Mouse (Mus musculus) brown adipose tissue, adult 24 weeks (tissue): Measurements from ENCODE around the gene Mterf1a. TPM values are rescaled to one million over a fixed set of nuclear protein-coding genes. Genes with fewer than 3 reads are reported as not detected.
A peak's percentile ranks its signal among the peaks of the same experiment; 100 is the strongest.
"Not testable (repeated sequence)": the region's sequence is repeated elsewhere in the genome, so short reads cannot be mapped to it uniquely, and the experiment has no call there.

Source experiments
- H3K27ac ChIP-seq: fragments of 200-500 bp; replicated peaks from 2 replicates; pipeline ENCODE4 v1.5.1; 2012; ENCODE audit warnings: low read depth, mild to moderate bottlenecking, low read length
- H3K4me1 ChIP-seq: fragments of 200-500 bp; 2 replicates; pipeline ENCODE4 v1.6.1; 2012; ENCODE audit warnings: low read length, mixed read lengths; ENCODE audit not compliant: control insufficient read depth, insufficient read depth, insufficient read length
- H3K4me3 ChIP-seq: fragments of 200-500 bp; 2 replicates; pipeline ENCODE4 v1.5.1; 2012; ENCODE audit warnings: low read depth, mild to moderate bottlenecking, low read length, moderate library complexity; ENCODE audit not compliant: insufficient read depth
- polyA plus RNA-seq: library from polyadenylated mRNA; stranded (reverse); fragments of >200 nt; gene quantifications from 2 replicates; pipeline ENCODE4 v1.2.4, GENCODE M21; 2012; ENCODE audit not compliant: missing spikeins, insufficient read depth, insufficient read length

Gene Mterf1a
- polyA plus RNA-seq = 4.3 and 4.5 TPM in 2 replicates

DNA sequence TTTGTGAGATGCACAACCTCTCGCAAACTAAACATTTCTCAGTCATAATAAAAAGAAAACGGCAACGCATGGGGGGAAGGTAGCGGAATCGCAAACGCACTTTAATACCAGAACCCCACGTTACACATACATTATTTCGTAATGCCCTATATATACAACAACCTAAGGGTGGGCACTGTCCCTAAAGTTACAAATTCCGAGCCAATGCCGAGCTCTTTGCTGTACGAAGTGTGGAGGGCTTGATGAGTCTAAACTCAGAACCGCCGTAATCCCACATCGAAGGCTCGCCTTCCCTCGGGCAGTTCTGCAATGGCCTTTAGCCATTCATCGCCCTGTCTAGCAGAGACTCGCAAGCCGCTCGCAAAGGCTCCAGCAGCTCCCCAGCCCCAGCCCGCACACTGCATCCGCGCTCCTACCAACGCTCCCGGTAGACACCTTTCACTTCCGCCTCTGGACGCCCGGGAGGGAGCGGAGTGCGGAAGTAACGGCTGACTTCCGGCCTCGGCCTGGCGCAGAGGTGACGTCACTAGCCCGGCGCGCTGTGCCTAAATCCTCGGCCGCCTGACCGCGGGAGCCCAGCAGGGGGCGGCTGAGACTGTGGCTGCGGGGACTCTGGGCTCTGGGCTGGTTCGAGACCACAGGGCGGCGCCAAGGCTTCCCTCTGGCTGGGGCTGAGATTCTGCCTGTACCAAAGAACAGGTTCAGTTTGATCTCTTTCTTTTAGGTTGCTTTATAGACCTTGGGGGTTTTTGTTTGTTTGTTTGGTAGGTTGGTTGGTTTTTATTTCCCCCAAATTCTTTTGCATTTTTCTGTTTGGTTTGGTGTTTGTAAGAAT lies at the start of gene Mterf1a:
Gene Mterf1a, minus strand, starts transcription at position 475 of the 835 bp plus-strand sequence.
- H3K4me3 ChIP-seq = peak within 1 kb of the TSS; percentile 55
- H3K4me1 ChIP-seq, H3K27ac ChIP-seq: not testable (repeated sequence)

DNA sequence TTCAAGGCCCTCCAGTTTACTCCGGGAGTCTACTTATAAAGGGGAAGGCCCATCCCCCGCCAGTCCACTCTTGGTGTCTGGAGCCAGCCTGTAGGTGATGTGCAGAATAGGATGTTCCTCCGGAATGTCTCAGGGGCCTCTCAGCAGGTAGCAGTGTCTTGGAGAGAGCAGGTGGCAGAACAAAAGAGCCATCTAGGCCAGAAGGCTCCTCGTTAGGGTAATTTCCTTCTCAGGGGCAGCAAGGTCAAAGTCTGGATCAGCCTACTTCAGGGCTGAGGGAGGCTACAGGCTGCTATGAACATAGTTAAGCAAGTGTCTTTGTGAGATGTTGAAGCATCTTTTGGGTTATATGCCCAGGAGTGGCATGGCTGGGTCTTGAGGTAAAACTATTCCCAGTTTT lies 49.4 kb upstream of the Mterf1a start:
- not testable (repeated sequence) for H3K27ac ChIP-seq, H3K4me3 ChIP-seq, H3K4me1 ChIP-seq

DNA sequence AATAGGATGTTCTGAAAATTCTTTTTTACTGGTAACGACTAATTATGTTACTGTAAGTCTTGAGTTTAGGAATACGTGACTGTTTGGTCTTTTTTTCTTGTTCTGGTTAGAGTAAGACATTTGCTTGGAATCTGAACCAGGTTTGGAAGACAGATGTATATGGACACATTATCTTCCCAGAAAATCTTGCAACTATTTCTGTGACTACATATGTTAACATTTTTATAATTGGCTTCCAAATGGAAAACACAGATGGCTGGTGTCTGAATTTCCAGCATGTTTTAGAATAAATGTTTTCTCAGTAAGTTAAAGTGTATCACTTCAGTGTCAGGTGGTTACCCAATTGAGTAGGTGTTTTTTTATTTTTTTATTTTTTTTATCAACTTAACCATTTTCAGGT lies 47.5 kb upstream of the Mterf1a start:
- no peak overlapping the region for H3K4me3 ChIP-seq
- no peaks in the 10 kb centered on the region; the same call in none of the 2 replicates for H3K4me1 ChIP-seq
- no peak overlapping the region for H3K27ac ChIP-seq

DNA sequence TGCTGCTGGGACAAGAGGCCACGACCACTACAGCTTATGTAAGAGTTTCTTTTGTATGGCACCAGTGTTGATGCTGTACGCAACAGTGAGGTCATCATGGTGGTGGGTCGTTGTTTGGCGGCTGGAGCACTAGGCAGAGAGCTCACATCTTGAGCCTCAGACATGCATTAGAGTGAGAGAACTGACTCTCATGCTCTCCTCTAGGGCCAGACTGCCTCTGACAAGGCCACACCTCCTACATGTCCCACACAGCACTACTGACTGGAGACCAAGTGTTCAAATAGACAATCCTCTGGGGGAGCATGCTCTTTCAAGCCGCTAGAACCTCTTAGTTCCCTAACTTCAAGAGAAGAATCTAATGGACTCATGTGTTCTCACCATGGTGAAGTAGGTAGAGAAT lies 45.6 kb upstream of the Mterf1a start:
- H3K27ac ChIP-seq = no peak overlapping the region
- H3K4me3 ChIP-seq = no peak overlapping the region

DNA sequence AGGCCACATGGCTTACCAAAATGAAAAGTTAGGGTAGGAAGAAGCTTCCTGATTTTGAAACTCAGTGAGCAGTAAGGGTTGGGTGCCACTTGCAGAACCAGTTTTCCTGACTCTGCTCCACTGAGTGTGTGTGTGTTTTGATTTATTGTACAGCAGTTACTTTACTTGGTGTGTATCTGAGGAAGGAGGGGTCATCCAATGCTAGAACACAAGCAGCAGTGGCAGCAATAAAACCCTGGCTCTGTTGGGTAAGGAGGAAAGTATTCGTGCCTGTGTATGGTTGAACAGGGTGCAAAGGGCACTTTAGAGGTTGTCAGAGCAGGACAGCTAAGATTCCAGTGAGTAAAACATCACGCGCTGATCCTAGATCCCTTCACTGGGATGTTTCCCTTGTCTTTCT lies 45.2 kb upstream of the Mterf1a start:
- H3K27ac ChIP-seq = no peak overlapping the region
- H3K4me1 ChIP-seq = no peaks in the 10 kb centered on the region; the same call in none of the 2 replicates

More for the DNA sequence above, 45.6 kb upstream of the Mterf1a start:
- H3K4me1 ChIP-seq = no peaks in the 10 kb centered on the region; the same call in none of the 2 replicates

DNA sequence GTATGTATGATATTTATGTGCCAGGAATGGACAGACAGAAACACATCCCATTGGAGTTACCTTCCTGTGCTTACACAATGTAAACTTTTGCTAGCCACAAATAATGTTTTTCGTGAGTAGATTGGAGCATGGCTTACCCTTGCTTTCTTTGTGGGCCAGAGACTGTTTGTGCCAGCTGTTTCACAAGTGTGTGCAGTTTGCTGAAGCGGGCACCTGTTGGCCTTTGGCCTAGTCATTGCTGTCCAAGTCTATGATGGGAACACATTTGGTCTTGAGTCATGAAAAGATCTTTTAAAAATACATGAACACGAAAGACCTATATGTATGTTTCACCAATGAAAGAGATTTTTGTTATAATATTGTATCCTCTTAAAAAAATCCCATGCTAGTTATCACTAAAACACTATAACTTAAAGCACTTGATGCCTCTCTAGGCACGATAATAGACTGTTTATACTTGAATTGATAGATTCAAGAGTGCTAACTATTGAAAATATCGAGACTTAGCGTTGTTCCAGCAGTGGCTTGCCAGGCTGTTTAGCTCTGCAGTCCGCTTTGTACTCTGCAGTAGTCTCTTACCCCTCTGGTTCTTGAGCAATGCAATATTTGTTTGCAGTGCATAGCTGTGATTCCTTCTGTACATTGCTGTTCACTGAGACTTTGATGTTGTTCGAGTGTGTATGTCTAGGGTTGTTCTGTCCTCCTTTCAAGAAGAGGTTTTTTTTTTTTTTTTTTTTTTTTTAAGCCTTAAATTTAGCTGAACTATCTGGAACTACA lies 42.2 kb upstream of the Mterf1a start:
- Histone ChIP-seq H3K27ac (no peak overlapping the region), H3K4me1 (no peaks in the 10 kb centered on the region; the same call in 1 of the 2 replicates), H3K4me3 (no peak overlapping the region)

More for the DNA sequence above, 45.2 kb upstream of the Mterf1a start:
- H3K4me3 ChIP-seq = no peak overlapping the region

DNA sequence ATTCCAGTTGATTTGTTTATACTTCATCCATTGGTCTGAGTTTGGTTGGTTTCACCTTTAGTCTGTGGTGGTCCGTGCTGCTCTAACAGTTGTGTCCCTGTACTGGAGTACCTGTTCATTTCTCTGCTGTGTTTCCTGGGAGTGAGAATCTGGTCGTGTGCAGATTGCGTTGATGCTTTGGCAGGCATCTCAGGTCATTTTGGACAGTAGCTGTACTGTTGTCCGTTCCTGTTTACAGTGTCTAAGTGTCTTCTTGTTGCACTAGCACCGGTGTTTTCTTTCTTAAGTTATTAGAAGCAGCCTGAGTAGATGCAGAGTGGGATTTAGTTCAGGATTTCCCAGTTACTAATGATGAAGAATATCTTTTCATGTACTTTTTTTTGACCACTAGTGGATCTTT lies 41.5 kb upstream of the Mterf1a start:
- peaks cover under 1% of the 10 kb centered on the region for H3K4me1 ChIP-seq
- H3K27ac ChIP-seq = no peak overlapping the region
- no peak overlapping the region for H3K4me3 ChIP-seq

DNA sequence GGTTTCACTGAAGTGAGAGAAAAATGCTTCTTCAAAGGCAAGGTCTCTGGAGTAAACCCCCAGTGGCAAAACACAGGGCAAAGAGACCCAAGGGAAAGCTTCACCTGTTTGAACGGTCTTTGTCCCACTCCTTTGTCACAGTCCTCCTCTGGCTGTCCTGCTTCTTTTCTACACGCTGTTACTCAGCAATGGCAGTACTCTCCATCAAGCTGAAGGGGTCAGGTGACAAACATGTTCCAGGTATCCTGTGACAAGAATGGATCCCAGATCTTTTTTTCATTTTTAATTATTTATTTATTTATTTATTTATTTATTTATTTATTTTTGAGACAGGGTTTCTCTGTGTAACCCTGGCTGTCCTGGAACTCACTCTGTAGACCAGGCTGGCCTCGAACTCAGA lies 39.8 kb upstream of the Mterf1a start:
- Histone ChIP-seq H3K4me3 (no peak overlapping the region), H3K4me1 (peaks cover 4% of the 10 kb centered on the region), H3K27ac (no peak overlapping the region)

DNA sequence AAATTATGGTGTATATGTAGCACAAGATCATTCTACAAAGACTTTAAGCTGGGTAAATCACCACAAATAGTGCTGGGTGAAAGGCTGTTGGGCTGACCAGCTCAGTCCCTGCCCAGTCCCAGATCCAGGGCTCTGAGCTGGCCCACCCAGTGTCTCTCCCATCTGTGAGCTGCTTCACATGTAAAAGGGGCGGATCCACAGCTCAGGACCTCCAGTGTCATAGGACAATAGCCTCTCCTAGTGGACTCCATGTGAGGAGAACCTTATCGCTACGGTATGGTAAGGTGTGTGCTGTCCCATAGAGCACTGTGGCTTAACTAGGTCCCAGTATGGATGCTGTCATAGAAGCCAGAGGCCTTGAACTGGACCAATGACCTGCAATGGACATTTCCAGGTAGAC lies 37.9 kb upstream of the Mterf1a start:
- no peak overlapping the region for H3K4me3 ChIP-seq
- H3K27ac ChIP-seq = no peak overlapping the region
- H3K4me1 ChIP-seq = peaks cover 4% of the 10 kb centered on the region

DNA sequence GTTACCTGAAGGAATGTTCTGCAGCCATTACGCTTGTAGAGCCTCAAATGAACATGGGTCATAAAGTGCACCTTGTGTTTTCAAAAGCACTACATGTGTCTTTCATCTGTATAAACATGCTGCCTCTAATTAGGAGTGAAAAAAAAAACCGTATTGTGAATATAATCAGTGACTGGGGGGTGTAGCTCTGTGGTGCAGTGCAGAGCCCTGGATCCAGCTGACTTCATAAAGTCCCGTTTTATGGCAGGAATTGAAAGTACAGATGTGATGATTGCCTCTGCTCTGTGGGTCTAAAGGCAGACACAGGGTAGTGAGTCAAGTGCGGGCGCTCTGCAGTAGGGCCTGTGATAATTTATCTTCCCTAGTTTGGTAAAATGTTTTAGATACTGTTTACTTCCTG lies 37.0 kb upstream of the Mterf1a start:
- Histone ChIP-seq H3K27ac (no peak overlapping the region), H3K4me3 (no peak overlapping the region), H3K4me1 (peaks cover 4% of the 10 kb centered on the region)

DNA sequence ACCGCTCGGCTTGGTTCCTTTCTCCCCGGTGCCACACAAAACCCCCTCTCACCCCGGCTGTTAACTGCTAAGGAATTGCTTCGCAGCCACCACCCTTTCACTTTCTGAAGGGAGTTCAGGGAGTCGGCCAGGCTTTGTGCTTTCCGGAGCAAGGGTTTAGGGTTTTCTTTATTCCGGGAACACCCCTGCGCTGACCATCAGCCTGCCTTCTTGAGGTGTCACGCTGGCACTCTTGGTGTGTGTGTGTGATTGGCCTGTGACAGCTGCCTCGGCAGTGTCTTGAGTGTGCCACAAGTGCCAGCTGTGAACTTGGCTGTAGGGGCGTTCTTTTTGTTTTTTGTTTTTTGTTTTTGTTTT lies 34.9 kb upstream of the Mterf1a start:
- Histone ChIP-seq H3K4me3 (peak overlapping the region; percentile 87), H3K4me1 (peaks cover 4% of the 10 kb centered on the region), H3K27ac (peak overlapping the region; percentile 56)

DNA sequence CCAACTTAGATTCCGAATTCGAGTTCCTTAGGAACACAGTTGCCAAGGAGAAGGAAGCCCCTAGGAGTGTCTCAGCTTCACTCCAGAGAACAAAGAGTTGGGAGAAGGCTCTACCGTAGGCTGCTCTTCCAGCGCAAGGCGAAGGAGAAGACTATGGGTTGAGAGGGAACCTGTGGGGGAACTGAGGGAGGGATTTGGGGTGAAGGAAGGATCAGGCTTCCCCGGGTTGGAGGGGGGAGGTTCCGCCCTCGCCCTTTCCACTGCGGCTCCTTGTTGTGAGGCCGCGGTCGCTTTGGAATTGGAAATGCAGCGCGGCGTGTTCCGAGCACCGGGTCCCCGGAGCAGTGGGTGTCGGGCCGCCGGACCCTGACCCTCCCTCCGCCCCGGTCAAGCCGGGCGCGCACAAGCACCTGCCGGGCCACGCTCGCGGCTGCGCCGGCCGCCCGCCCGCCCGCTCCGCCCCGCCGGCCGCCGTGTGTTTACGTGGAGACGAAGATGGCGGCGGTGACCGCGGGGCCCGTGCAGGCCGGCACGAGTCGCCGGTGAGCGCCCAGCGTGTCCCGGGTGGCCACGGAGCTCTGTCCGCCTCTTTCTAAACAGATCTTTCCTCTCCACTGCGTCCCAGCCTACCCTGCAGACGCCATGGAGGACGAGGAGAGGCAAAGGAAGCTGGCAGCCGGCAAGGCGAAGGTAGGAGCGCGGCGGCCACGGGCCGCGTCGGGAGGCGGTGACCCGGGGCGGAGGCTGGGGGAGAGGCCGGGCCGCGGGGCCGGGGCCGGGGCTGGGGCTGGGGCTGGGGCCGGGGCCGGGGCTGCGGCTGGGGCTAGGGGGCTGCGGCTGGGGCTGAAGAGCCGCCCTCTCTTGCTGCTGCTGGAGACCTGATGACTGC lies 34.3 kb upstream of the Mterf1a start, which contains the start of gene Akap9:
Gene Akap9, plus strand, starts transcription at position 254 of the 889 bp plus-strand sequence.
- peak within 1 kb of the TSS; percentile 84 for H3K27ac ChIP-seq
- H3K4me1 ChIP-seq = peaks cover 4% of the 10 kb centered on the region
- peak within 1 kb of the TSS; percentile 87 for H3K4me3 ChIP-seq

DNA sequence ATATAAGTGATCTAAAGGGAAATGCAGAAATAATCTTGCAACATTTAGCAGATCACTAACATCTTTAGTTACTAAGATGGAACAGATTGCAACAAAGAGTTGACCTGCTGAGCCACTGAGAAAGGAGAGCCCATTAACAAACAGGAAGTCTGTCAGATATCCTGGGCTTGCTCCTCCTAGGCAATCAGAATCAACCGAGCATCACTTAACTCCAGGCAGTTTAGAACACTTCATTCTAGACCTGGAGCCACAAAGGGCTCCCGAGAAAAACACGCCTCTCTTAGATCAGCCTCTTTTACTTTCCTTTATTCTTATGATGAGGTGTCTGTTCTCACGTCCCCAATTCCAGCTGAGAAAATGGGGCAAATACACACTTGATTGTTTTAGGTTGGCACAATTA lies 32.9 kb upstream of the Mterf1a start:
- peaks cover 4% of the 10 kb centered on the region for H3K4me1 ChIP-seq
- no peak overlapping the region for H3K4me3 ChIP-seq
- H3K27ac ChIP-seq = no peak overlapping the region

DNA sequence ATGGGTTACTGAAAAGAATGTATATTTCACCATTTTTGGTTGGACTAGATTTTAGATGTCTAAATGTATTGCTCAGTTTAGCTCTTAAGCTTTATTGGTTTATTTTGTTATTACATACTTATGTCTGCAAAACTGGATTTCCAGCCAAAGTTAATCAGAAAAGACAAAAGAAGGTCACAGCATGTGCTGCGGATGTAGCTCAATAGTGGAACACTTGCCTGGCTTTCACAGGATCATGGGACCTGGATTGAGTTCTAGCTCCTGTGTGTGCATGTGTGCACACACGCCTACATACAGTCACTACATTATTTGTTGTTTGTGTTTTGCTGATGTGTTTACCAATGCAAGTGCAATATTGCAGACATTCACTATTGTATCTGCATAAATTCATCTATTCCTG lies 28.6 kb upstream of the Mterf1a start:
- no peak overlapping the region for H3K27ac ChIP-seq
- H3K4me3 ChIP-seq = no peak overlapping the region
- no peaks in the 10 kb centered on the region for H3K4me1 ChIP-seq

DNA sequence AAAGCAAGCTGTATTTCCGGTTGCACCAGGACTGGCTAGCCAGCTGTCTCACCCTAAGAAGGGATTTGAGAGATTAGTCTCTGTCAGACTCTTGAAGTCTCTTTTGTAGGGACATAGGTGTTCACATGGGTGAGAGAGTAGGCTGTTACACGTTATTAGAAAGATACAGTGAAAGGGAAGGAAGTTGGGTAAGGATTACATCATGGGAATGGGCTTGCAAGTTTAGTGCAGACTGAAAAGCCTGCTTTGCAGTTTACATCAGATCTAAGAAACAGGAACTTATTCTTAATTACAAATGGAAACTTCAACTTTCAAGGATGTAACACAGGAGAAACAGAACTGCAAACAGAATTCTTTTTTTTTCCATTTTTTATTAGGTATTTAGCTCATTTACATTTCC lies 11.7 kb upstream of the Mterf1a start:
- no peaks in the 10 kb centered on the region for H3K4me1 ChIP-seq

More for the DNA sequence above, 11.7 kb upstream of the Mterf1a start:
- H3K27ac ChIP-seq = no peak overlapping the region
- H3K4me3 ChIP-seq = no peak overlapping the region
